Mouse (Mus musculus) testis, adult 10 weeks (tissue): ENCODE results near the gene Tmem50b. TPM values are rescaled to one million over a fixed set of nuclear protein-coding genes. Genes with fewer than 3 reads are reported as not detected.

Source experiments
- polyA plus RNA-seq: library from polyadenylated mRNA; stranded (reverse); fragments of 350-450 nt; fragmentation: Illumina TruSeq; extraction: RNeasy Lipid Tissue Mini Kit (QIAGEN cat#74804); gene quantifications from one replicate; pipeline ENCODE4 v1.2.3, GENCODE M21; 2014; ENCODE audit warnings: low read depth, low replicate concordance

The Tmem50b gene
- 47.7 TPM for polyA plus RNA-seq

GRCm38 (mm10) chr16:91597672-91598010 is at the start of gene Tmem50b:
Tmem50b (minus strand) TSS chr16:91597800.

GRCm38 (mm10) chr16:91646681-91647419 is 49.2 kb upstream of the Tmem50b start, which contains the start of gene Gart:
Gart (minus strand) TSS chr16:91646952.

GRCm38 (mm10) chr16:91618511-91619501 is 21.2 kb upstream of the Tmem50b start, which contains the start of gene Dnajc28:
Dnajc28 (minus strand) TSS chr16:91619026.

GRCm38 (mm10) chr16:91546836-91547741 is 50.5 kb downstream of the Tmem50b start, which contains the start of gene Ifngr2:
Ifngr2 (plus strand) TSS chr16:91547072.

Other genes starting within 250 kb of the Tmem50b start
- 10.4 TPM for gene Ifnar2, start 225.0 kb downstream of the Tmem50b start, polyA plus RNA-seq
- 0.84 TPM for gene Gm21970, start 206.1 kb downstream of the Tmem50b start, polyA plus RNA-seq
- gene Il10rb, start 191.6 kb downstream of the Tmem50b start, polyA plus RNA-seq: 10.8 TPM
- 37.6 TPM for gene Ifnar1, start 112.6 kb downstream of the Tmem50b start, polyA plus RNA-seq
- 10.8 TPM for gene Ifngr2, start 50.7 kb downstream of the Tmem50b start, polyA plus RNA-seq
- 38.6 TPM for gene Dnajc28, start 21.2 kb upstream of the Tmem50b start, polyA plus RNA-seq
- 8.3 TPM for gene Gart, start 49.2 kb upstream of the Tmem50b start, polyA plus RNA-seq
- 299 TPM for gene Son, start 49.7 kb upstream of the Tmem50b start, polyA plus RNA-seq
- gene Donson, start 91.0 kb upstream of the Tmem50b start, polyA plus RNA-seq: 101 TPM
- gene Cryzl1, start 131.2 kb upstream of the Tmem50b start, polyA plus RNA-seq: 80.3 TPM
- gene Itsn1, start 131.5 kb upstream of the Tmem50b start, polyA plus RNA-seq: 25.8 TPM